Mouse (Mus musculus): ENCODE results near the gene Eno2. TPM values are rescaled to one million over a fixed set of nuclear protein-coding genes. Genes with fewer than 3 reads are reported as not detected.
A peak's percentile ranks its signal among the peaks of the same experiment; 100 is the strongest.

The Eno2 gene
- polyA plus RNA-seq, 1 experiment from 2014 or later = 4.8 TPM

GRCm38 (mm10) chr6:124739231-124739796, 30.2 kb downstream of the Eno2 start:
- H3K9me3 ChIP-seq = no peaks in the 10 kb centered on the region
- H3K27ac ChIP-seq = peak overlapping the region; percentile 100
- H3K4me2 ChIP-seq = peak overlapping the region; percentile 73; the same call in 1 of the 2 replicates
- 0 out of 2 replicates have a peak overlapping the region, but pooled peaks have one; percentile 57 for H3K4me3 ChIP-seq (replicated peaks)
- 83% methylated on average over 10 of the region's 10 CpGs for WGBS
- H3K4me1 ChIP-seq (replicated peaks) = peaks cover 25% of the 10 kb centered on the region
- peaks cover 28% of the 10 kb centered on the region for H3K36me3 ChIP-seq
- H3K27me3 ChIP-seq = no peaks in the 10 kb centered on the region
- no peak for ATAC-seq (ENCODE audit: insufficient number of reproducible peaks, insufficient read depth, low FRiP score, low TSS enrichment, low read depth)
- H3K9ac ChIP-seq (replicated peaks) = no peak overlapping the region

GRCm38 (mm10) chr6:124738511-124739023, 30.9 kb downstream of the Eno2 start, which contains the start of gene Ptpn6:
Gene Ptpn6, minus strand, starts transcription at chr6:124738714.
- WGBS = 27% methylated on average over 15 of the region's 15 CpGs

GRCm38 (mm10) chr6:124737040-124737439, 32.4 kb downstream of the Eno2 start:
- no peaks in the 10 kb centered on the region for H3K27me3 ChIP-seq
- WGBS = 91% methylated on average over 11 of the region's 11 CpGs
- no peak for ATAC-seq (ENCODE audit: insufficient number of reproducible peaks, insufficient read depth, low FRiP score, low TSS enrichment, low read depth)
- H3K27ac ChIP-seq = no peak overlapping the region
- H3K4me2 ChIP-seq = no peak overlapping the region
- H3K4me1 ChIP-seq (replicated peaks) = peaks cover 33% of the 10 kb centered on the region
- H3K9me3 ChIP-seq = no peaks in the 10 kb centered on the region
- peaks cover 8% of the 10 kb centered on the region; the same call in 1 of the 2 replicates for H3K36me3 ChIP-seq
- no peak overlapping the region for H3K4me3 ChIP-seq (replicated peaks)
- H3K9ac ChIP-seq (replicated peaks) = no peak overlapping the region

More at GRCm38 (mm10) chr6:124738511-124739023, 30.9 kb downstream of the Eno2 start, which contains the start of gene Ptpn6:
- Histone ChIP-seq H3K4me1 (replicated peaks) (peaks cover 25% of the 10 kb centered on the region), H3K9me3 (no peaks in the 10 kb centered on the region), H3K9ac (replicated peaks) (no peak within 1 kb of the TSS; the same call in 1 of the 2 replicates), H3K4me3 (replicated peaks) (peak within 1 kb of the TSS; percentile 57; the same call in 1 of the 2 replicates), H3K36me3 (peaks cover 21% of the 10 kb centered on the region), H3K27me3 (no peaks in the 10 kb centered on the region), H3K4me2 (peak within 1 kb of the TSS; percentile 73; the same call in 1 of the 2 replicates), H3K27ac (peak within 1 kb of the TSS; percentile 100)
- ATAC-seq (ENCODE audit: insufficient number of reproducible peaks, insufficient read depth, low FRiP score, low TSS enrichment, low read depth) = no peak

GRCm38 (mm10) chr6:124734417-124734816, 35.1 kb downstream of the Eno2 start:
- Histone ChIP-seq H3K27me3 (no peaks in the 10 kb centered on the region), H3K9ac (replicated peaks) (no peak overlapping the region), H3K36me3 (peaks cover 8% of the 10 kb centered on the region; the same call in 1 of the 2 replicates), H3K4me2 (no peak overlapping the region), H3K4me1 (replicated peaks) (peaks cover 22% of the 10 kb centered on the region), H3K27ac (no peak overlapping the region), H3K4me3 (replicated peaks) (no peak overlapping the region), H3K9me3 (no peaks in the 10 kb centered on the region)
- ATAC-seq (ENCODE audit: insufficient number of reproducible peaks, insufficient read depth, low FRiP score, low TSS enrichment, low read depth) = no peak
- 89% methylated on average over 3 of the region's 3 CpGs for WGBS

- ATAC-seq (ENCODE audit: insufficient number of reproducible peaks, insufficient read depth, low FRiP score, low TSS enrichment, low read depth) = no peak
- Histone ChIP-seq H3K4me1 (replicated peaks) (peaks cover 9% of the 10 kb centered on the region; the same call in 1 of the 2 replicates), H3K27me3 (no peaks in the 10 kb centered on the region), H3K27ac (0 out of 2 replicates have a peak overlapping the region, but pooled peaks have one; percentile 2), H3K36me3 (no peaks in the 10 kb centered on the region), H3K9me3 (no peaks in the 10 kb centered on the region), H3K4me3 (replicated peaks) (no peak overlapping the region), H3K4me2 (no peak overlapping the region), H3K9ac (replicated peaks) (no peak overlapping the region)
- 53% methylated on average over 19 of the region's 19 CpGs for WGBS
These were observed 36.8 kb downstream of the Eno2 start for GRCm38 (mm10) chr6:124732476-124733370.

- no peak overlapping the region for H3K4me2 ChIP-seq
- no peak overlapping the region for H3K27ac ChIP-seq
- H3K4me1 ChIP-seq (replicated peaks) = peaks cover 9% of the 10 kb centered on the region; the same call in 1 of the 2 replicates
- no peaks in the 10 kb centered on the region for H3K36me3 ChIP-seq
- H3K9ac ChIP-seq (replicated peaks) = no peak overlapping the region
- no peaks in the 10 kb centered on the region for H3K27me3 ChIP-seq
- 79% methylated on average over 7 of the region's 7 CpGs for WGBS
- H3K4me3 ChIP-seq (replicated peaks) = no peak overlapping the region
- ATAC-seq (ENCODE audit: insufficient number of reproducible peaks, insufficient read depth, low FRiP score, low TSS enrichment, low read depth) = no peak
- H3K9me3 ChIP-seq = no peaks in the 10 kb centered on the region
These were observed 38.4 kb downstream of the Eno2 start for GRCm38 (mm10) chr6:124731038-124731437.

- Histone ChIP-seq H3K27ac (no peak overlapping the region), H3K9me3 (no peaks in the 10 kb centered on the region), H3K4me2 (no peak overlapping the region), H3K27me3 (no peaks in the 10 kb centered on the region), H3K4me3 (replicated peaks) (no peak overlapping the region), H3K9ac (replicated peaks) (no peak overlapping the region), H3K4me1 (replicated peaks) (peaks cover 9% of the 10 kb centered on the region; the same call in 1 of the 2 replicates), H3K36me3 (no peaks in the 10 kb centered on the region)
- ATAC-seq (ENCODE audit: insufficient number of reproducible peaks, insufficient read depth, low FRiP score, low TSS enrichment, low read depth) = no peak
- WGBS = 77% methylated on average over 8 of the region's 8 CpGs
These were observed 39.4 kb downstream of the Eno2 start for GRCm38 (mm10) chr6:124729850-124730705.

DNA sequence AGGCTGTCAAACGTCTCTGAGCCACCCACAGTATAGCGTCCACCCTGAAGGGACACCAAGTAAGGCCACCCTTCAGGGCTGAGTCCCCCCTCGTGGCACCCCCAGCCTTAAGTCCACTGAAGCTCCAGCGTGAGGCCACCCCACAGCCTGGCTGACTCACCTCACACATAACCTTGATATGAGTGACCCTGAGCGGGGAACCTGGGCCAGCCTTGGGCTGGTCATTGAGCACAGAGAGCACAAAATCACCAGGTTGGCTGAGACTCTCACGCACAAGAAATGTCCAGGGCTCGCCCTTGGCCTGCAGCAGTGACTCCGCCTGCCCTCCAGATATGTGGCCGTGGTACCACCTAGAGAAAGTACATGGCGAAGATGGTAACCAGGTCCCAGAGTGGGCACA, 40.9 kb downstream of the Eno2 start:
- Histone ChIP-seq H3K4me3 (replicated peaks) (no peak overlapping the region), H3K9ac (replicated peaks) (no peak overlapping the region), H3K4me2 (no peak overlapping the region), H3K27ac (no peak overlapping the region), H3K9me3 (no peaks in the 10 kb centered on the region), H3K36me3 (no peaks in the 10 kb centered on the region), H3K27me3 (no peaks in the 10 kb centered on the region), H3K4me1 (replicated peaks) (peaks cover 9% of the 10 kb centered on the region; the same call in 1 of the 2 replicates)
- WGBS = 90% methylated on average over 10 of the region's 10 CpGs
- ATAC-seq (ENCODE audit: insufficient number of reproducible peaks, insufficient read depth, low FRiP score, low TSS enrichment, low read depth) = no peak

DNA sequence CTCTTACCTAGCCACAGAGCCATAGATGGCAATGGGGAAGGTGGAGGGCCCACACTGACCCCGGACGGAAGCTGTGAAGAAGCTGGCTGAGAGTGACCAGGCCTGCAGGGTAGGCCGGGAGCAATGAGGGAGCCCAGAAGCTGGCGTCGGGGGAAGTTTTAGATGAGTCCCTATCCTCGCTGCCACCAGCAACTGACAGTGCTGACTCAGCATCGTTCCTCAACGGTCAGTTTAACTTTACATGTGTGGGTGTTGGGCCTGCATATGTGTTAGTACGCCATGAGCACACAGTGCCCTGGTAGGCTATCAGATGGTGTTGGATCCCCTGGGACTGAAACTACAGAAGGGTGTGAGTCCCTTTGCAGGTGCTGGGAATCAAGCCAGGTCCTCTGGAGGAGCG, 45.0 kb downstream of the Eno2 start:
- no peak overlapping the region for H3K9ac ChIP-seq (replicated peaks)
- H3K36me3 ChIP-seq = no peaks in the 10 kb centered on the region
- no peaks in the 10 kb centered on the region for H3K9me3 ChIP-seq
- no peak for ATAC-seq (ENCODE audit: insufficient number of reproducible peaks, insufficient read depth, low FRiP score, low TSS enrichment, low read depth)
- no peaks in the 10 kb centered on the region for H3K4me1 ChIP-seq (replicated peaks)
- no peaks in the 10 kb centered on the region for H3K27me3 ChIP-seq
- no peak overlapping the region for H3K27ac ChIP-seq
- H3K4me2 ChIP-seq = no peak overlapping the region
- H3K4me3 ChIP-seq (replicated peaks) = no peak overlapping the region
- WGBS = 86% methylated on average over 10 of the region's 10 CpGs

DNA sequence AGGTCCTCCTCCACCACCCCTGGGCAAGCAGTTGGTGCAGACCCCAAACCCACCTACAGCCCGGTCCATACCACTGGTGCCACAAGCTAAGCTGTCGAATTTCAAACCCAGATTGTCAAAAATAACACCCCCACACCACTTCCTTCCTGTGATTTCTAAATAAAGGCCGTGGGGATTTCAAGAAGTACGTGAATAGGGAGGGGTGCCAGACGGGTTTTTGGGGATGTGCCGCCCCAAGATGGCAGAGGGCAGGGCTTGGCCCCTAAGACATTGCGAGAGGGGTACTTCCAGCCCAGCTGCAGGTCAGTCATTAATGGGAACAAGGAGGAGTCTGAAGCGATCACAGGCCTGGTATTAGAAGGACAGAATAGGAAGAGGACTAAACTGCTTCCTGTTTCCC, 45.9 kb downstream of the Eno2 start:
- H3K36me3 ChIP-seq = no peaks in the 10 kb centered on the region
- H3K4me2 ChIP-seq = no peak overlapping the region
- no peaks in the 10 kb centered on the region for H3K9me3 ChIP-seq
- 72% methylated on average over 8 of the region's 8 CpGs for WGBS
- no peak overlapping the region for H3K27ac ChIP-seq
- H3K4me1 ChIP-seq (replicated peaks) = no peaks in the 10 kb centered on the region
- H3K27me3 ChIP-seq = no peaks in the 10 kb centered on the region
- ATAC-seq (ENCODE audit: insufficient number of reproducible peaks, insufficient read depth, low FRiP score, low TSS enrichment, low read depth) = no peak
- H3K4me3 ChIP-seq (replicated peaks) = no peak overlapping the region
- H3K9ac ChIP-seq (replicated peaks) = no peak overlapping the region

All from limb, embryonic 12.5 days (tissue).